Mouse (Mus musculus) MEL (cell line): ENCODE results near the gene Sdhc. TPM values are rescaled to one million over a fixed set of nuclear protein-coding genes. Genes with fewer than 3 reads are reported as not detected.

Experiments
- DNase-seq: peaks from one replicate; pipeline ENCODE4 v3.0.0; 2011; ENCODE audit warnings: low read depth, low spot score
- H3K27ac ChIP-seq: 2 replicates; pipeline ENCODE4 v1.5.1; 2012; ENCODE audit warnings: low read depth, mild to moderate bottlenecking, control low read depth, low read length, moderate library complexity; ENCODE audit not compliant: control insufficient read depth
- H3K27me3 ChIP-seq, 2 experiments: fragments of 150-350 bp in 1 of 2; sonication (generic) in 1 of 2; 2 replicates each; pipeline ENCODE4 v1.6.1; 2012; ENCODE audit warnings: low read length in 2 of 2, mild to moderate bottlenecking in 2 of 2, improper control_type of control experiment in 1 of 2, moderate library complexity in 1 of 2; ENCODE audit not compliant: insufficient read depth in 2 of 2, control insufficient read depth in 1 of 2
- H3K36me3 ChIP-seq, 2 experiments: 2 replicates each; pipeline ENCODE4 v1.6.1; 2012 to 2014; ENCODE audit warnings: low read length in 2 of 2, improper control_type of control experiment in 1 of 2, inconsistent platforms in 1 of 2, mild to moderate bottlenecking in 1 of 2; ENCODE audit not compliant: insufficient read depth in 2 of 2, control insufficient read depth in 1 of 2
- H3K4me1 ChIP-seq, 2 experiments: fragments of 150-350 bp in 1 of 2; sonication (generic) in 1 of 2; 2 replicates each; pipeline ENCODE4 v1.6.1; 2012; ENCODE audit warnings: low read length in 2 of 2, improper control_type of control experiment in 1 of 2, mild to moderate bottlenecking in 1 of 2; ENCODE audit not compliant: insufficient read depth in 2 of 2, control insufficient read depth in 1 of 2
- H3K4me3 ChIP-seq, 2 experiments: fragments of 150-350 bp in 1 of 2; sonication (generic) in 1 of 2; 2 replicates each; pipeline ENCODE4 v1.5.1; 2012; ENCODE audit warnings: low read depth in 2 of 2, low read length in 2 of 2, mild to moderate bottlenecking in 2 of 2, moderate library complexity in 2 of 2, control low read depth in 1 of 2, improper control_type of control experiment in 1 of 2; ENCODE audit not compliant: control insufficient read depth in 1 of 2, insufficient read depth in 1 of 2
- H3K79me2 ChIP-seq: 2 replicates; pipeline ENCODE4 v1.6.1; 2012; ENCODE audit warnings: mild to moderate bottlenecking, low read length, moderate library complexity; ENCODE audit not compliant: control insufficient read depth, poor library complexity, insufficient read depth
- H3K9ac ChIP-seq: 2 replicates; pipeline ENCODE4 v1.6.1; 2012; ENCODE audit warnings: low read depth, mild to moderate bottlenecking, control low read depth, low read length, moderate library complexity; ENCODE audit not compliant: control insufficient read depth, poor library complexity, severe bottlenecking
- H3K9me3 ChIP-seq: fragments of 150-350 bp; sonication (generic); replicated peaks from 2 replicates; pipeline ENCODE4 v1.6.1; 2012; ENCODE audit warnings: mild to moderate bottlenecking, low read length, improper control_type of control experiment, moderate library complexity; ENCODE audit not compliant: insufficient read depth
- CHD1 ChIP-seq: IDR thresholded peaks from 2 replicates; pipeline ENCODE4 v1.6.1; 2012; ENCODE audit warnings: low read depth, mild to moderate bottlenecking, inconsistent platforms, low read length, improper control_type of control experiment
- CHD2 ChIP-seq: IDR thresholded peaks from 2 replicates; pipeline ENCODE4 v1.6.1; 2011; ENCODE audit warnings: low read length, improper control_type of control experiment
- CTCF ChIP-seq, 3 experiments: IDR thresholded peaks in 2 of 3; conservative IDR thresholded peaks in 1 of 3; 2 replicates each; pipeline ENCODE4 v1.5.1; 2011 to 2012; ENCODE audit warnings: low read length in 3 of 3, low read depth in 2 of 3, mild to moderate bottlenecking in 2 of 3, improper control_type of control experiment in 1 of 3, inconsistent platforms in 1 of 3, mixed read lengths in 1 of 3, moderate library complexity in 1 of 3; ENCODE audit not compliant: control insufficient read depth in 1 of 3, insufficient read depth in 1 of 3, poor library complexity in 1 of 3, severe bottlenecking in 1 of 3
- ELF1 ChIP-seq: IDR thresholded peaks from 2 replicates; pipeline ENCODE4 v1.6.1; 2014; ENCODE audit warnings: low read depth, mild to moderate bottlenecking, inconsistent platforms, low read length, improper control_type of control experiment, moderate library complexity
- GATA1 ChIP-seq: IDR thresholded peaks from 2 replicates; pipeline ENCODE4 v1.6.1; 2011; ENCODE audit warnings: low read depth, low read length, improper control_type of control experiment
- HCFC1 ChIP-seq: IDR thresholded peaks from 2 replicates; pipeline ENCODE4 v1.6.1; 2012; ENCODE audit warnings: low read depth, mild to moderate bottlenecking, inconsistent platforms, low read length, improper control_type of control experiment, moderate library complexity
- JUND ChIP-seq: IDR thresholded peaks from 2 replicates; pipeline ENCODE4 v1.6.1; 2011; ENCODE audit warnings: low read depth, mild to moderate bottlenecking, improper control_type of control experiment, low read length
- MAX ChIP-seq: IDR thresholded peaks from 2 replicates; pipeline ENCODE4 v1.6.1; 2011; ENCODE audit warnings: low read length, improper control_type of control experiment
- MXI1 ChIP-seq: IDR thresholded peaks from 2 replicates; pipeline ENCODE4 v1.6.1; 2011; ENCODE audit warnings: mild to moderate bottlenecking, low read depth, low read length, improper control_type of control experiment
- NELFE ChIP-seq: IDR thresholded peaks from 2 replicates; pipeline ENCODE4 v1.6.1; 2011; ENCODE audit warnings: low read depth, low read length, improper control_type of control experiment
- POLR2A ChIP-seq, 2 experiments: IDR thresholded peaks; 2 replicates each; pipeline ENCODE4 v1.6.1; 2011 to 2012; ENCODE audit warnings: low read length in 2 of 2, mild to moderate bottlenecking in 2 of 2, control low read depth in 1 of 2, improper control_type of control experiment in 1 of 2, low read depth in 1 of 2, moderate library complexity in 1 of 2; ENCODE audit not compliant: control insufficient read depth in 1 of 2, insufficient read depth in 1 of 2, poor library complexity in 1 of 2
- POLR2AphosphoS2 ChIP-seq: IDR thresholded peaks from 2 replicates; pipeline ENCODE4 v1.6.1; 2011; ENCODE audit warnings: low read length, improper control_type of control experiment
- POLR2AphosphoS5 ChIP-seq: IDR thresholded peaks from 2 replicates; pipeline ENCODE4 v1.6.1; 2012; ENCODE audit warnings: low read depth, borderline replicate concordance, mild to moderate bottlenecking, inconsistent platforms, low read length, moderate library complexity, mixed read lengths
- RAD21 ChIP-seq: IDR thresholded peaks from 2 replicates; pipeline ENCODE4 v1.6.1; 2011; ENCODE audit warnings: mild to moderate bottlenecking, low read depth, low read length, improper control_type of control experiment
- SMC3 ChIP-seq: IDR thresholded peaks from 2 replicates; pipeline ENCODE4 v1.6.1; 2011; ENCODE audit warnings: low read depth, low read length, improper control_type of control experiment
- TBP ChIP-seq: IDR thresholded peaks from 2 replicates; pipeline ENCODE4 v1.8.0; 2011; ENCODE audit warnings: low read depth, low read length, improper control_type of control experiment
- TCF12 ChIP-seq: IDR thresholded peaks from 2 replicates; pipeline ENCODE4 v1.6.1; 2014; ENCODE audit warnings: low read depth, mild to moderate bottlenecking, inconsistent platforms, low read length, improper control_type of control experiment, moderate library complexity
- UBTF ChIP-seq: IDR thresholded peaks from 2 replicates; pipeline ENCODE4 v1.6.1; 2012; ENCODE audit warnings: low read depth, mild to moderate bottlenecking, inconsistent platforms, low read length, improper control_type of control experiment, moderate library complexity, borderline replicate concordance; ENCODE audit not compliant: insufficient read depth
- USF2 ChIP-seq, 2 experiments: IDR thresholded peaks; 2 replicates each; pipeline ENCODE4 v1.6.1; 2011 to 2012; ENCODE audit warnings: improper control_type of control experiment in 2 of 2, low read length in 2 of 2, borderline replicate concordance in 1 of 2, inconsistent platforms in 1 of 2, low read depth in 1 of 2, mild to moderate bottlenecking in 1 of 2; ENCODE audit not compliant: insufficient read depth in 1 of 2
- ZMIZ1 ChIP-seq: IDR thresholded peaks from 2 replicates; pipeline ENCODE4 v1.6.1; 2012; ENCODE audit warnings: low read depth, mild to moderate bottlenecking, inconsistent platforms, low read length, improper control_type of control experiment, moderate library complexity
- polyA plus RNA-seq, 2 experiments: library from polyadenylated mRNA; stranded (reverse) in 1 of 2; unstranded in 1 of 2; fragments of >175 nt in 1 of 2; fragments of >200 nt in 1 of 2; gene quantifications; 2 replicates each; pipeline versions ENCODE4 v1.2.1 to v1.2.4; 2012; ENCODE audit warnings: low replicate concordance in 2 of 2, low read depth in 1 of 2; ENCODE audit not compliant: insufficient read length in 2 of 2, insufficient read depth in 1 of 2, missing spikeins in 1 of 2
- total RNA-seq: library from RNA; depleted of rRNA; stranded (reverse); fragments of 300-350 nt; gene quantifications from 2 replicates; pipeline ENCODE4 v1.2.3, GENCODE M21; 2012

The Sdhc gene
- total and polyA plus RNA-seq, 3 experiments, result 79.4 to 224 TPM; not detected in 1

DNA sequence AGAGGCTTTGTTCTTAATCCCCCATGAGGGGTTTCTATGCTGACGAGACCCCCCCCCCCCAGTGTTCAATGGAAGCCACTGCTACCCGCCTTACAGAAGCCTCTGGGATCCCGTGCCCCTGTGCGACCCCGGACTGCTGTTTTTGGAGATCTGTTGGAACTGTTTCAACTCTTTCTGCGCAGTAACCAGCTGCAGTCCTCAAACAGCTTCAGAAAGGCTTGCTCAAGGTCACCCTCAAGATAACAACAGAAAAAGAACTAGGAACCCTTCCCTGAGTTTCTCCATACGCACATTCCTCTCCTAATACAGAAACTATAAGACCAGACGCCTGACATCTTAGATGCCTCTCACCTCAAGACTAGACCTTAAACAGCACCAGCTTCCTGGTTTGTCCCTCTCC, 38.6 kb upstream of the Sdhc start:
- H3K9ac ChIP-seq, result no peak overlapping the region
- no peaks in the 10 kb centered on the region for H3K9me3 ChIP-seq
- peaks cover 0 to 8% of the 10 kb centered on the region in 2 experiments; a peak in 2 of 4 replicates for H3K4me1 ChIP-seq
- H3K79me2 ChIP-seq, result no peaks in the 10 kb centered on the region
- H3K27ac ChIP-seq, result no peak overlapping the region
- TF ChIP-seq SMC3 (no peak), POLR2AphosphoS2 (no peak), RAD21 (no peak), HCFC1 (no peak), ELF1 (no peak), JUND (no peak), POLR2AphosphoS5 (no peak), NELFE (no peak)
- H3K4me3 ChIP-seq, result no peak overlapping the region
- no peak for DNase-seq
- H3K36me3 ChIP-seq, result peaks cover 0 to 6% of the 10 kb centered on the region in 2 experiments; a peak in 2 of 4 replicates
- H3K27me3 ChIP-seq, result peaks cover 0 to 3% of the 10 kb centered on the region in 2 experiments; a peak in 1 of 4 replicates

DNA sequence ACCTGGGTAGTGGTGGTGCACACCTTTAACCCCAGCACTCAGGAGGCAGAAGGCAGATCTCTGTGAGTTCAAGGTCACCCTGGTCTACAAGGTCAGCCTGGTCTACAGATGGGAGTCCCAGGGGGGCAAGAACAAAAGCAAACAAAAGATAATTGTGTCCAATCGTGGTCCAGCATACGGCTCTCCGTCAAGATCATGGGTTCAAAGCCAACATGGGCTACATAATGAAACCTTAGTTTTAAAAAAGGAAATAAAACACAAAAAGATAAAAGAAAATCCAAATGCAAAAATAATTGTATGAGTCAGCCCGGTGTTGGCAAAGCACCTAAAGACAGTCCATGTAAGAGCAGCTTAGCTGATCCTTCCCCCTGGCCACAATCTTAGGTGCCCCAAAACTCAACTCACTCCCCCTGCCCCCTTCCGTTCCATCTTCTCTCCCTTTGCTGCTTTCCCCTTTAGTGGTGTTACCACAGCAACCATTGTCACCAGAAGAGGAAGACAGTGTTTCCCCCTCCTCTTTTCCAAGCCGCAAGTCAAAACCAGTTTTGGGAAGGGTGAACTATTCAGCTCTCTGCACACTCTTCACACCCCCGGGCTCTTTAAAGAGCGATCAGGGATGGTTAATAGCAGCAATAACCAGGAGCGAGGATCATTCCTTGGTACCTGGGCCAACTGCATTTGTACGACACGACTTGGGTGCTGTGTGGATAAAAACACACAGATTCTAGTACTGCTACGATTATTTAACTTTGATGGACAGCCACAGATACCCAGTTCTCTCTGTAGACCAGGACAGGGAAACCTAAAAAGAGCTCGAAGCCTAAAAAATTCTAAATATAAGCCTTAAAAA, 37.7 kb upstream of the Sdhc start:
- no peaks in the 10 kb centered on the region for H3K9me3 ChIP-seq
- no peak overlapping the region for H3K4me3 ChIP-seq
- TF ChIP-seq UBTF (no peak), CHD1 (no peak), CHD2 (no peak), GATA1 (no peak), ZMIZ1 (no peak), POLR2AphosphoS2 (no peak), POLR2A (IDR thresholded peaks at IDR 0.05; ENCODE audit: control insufficient read depth in 1 of 2, insufficient read depth in 1 of 2, low read depth in 1 of 2, low read length in 2 of 2, poor library complexity in 1 of 2) (no peak)
- H3K79me2 ChIP-seq, result no peaks in the 10 kb centered on the region
- no peak overlapping the region for H3K27ac ChIP-seq
- H3K27me3 ChIP-seq, result no peaks in the 10 kb centered on the region
- no peak overlapping the region for H3K9ac ChIP-seq
- peaks cover 0 to 13% of the 10 kb centered on the region in 2 experiments; a peak in 2 of 4 replicates for H3K4me1 ChIP-seq
- DNase-seq, result no peak
- peaks cover 0 to 9% of the 10 kb centered on the region in 2 experiments; a peak in 2 of 4 replicates for H3K36me3 ChIP-seq

DNA sequence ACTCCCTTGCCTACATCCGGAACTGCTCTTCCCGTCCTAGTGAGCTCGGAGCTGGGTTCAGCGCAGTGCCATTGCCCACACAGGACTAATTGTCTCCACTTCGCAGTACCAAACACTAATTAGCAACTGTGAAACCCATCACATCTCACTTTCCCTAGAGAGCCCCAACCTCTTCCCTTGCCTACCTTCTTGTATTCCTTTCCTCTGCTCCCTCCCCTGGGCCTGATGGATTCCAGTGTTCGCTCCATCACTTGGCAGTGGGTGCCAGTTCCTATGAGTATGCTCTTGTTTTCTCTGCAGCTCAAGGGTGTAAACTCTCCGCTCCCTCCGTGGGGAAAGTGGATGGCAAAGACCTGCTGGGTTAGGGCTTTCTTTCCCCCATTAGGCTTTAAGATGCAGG, 35.3 kb upstream of the Sdhc start:
- Histone ChIP-seq H3K79me2 (no peaks in the 10 kb centered on the region), H3K27me3 (no peaks in the 10 kb centered on the region), H3K4me1 (peaks cover 0 to 9% of the 10 kb centered on the region in 2 experiments; a peak in 2 of 4 replicates), H3K36me3 (peaks cover 0 to 5% of the 10 kb centered on the region in 2 experiments; a peak in 2 of 4 replicates), H3K9ac (no peak overlapping the region), H3K9me3 (no peaks in the 10 kb centered on the region), H3K4me3 (no peak overlapping the region), H3K27ac (no peak overlapping the region)
- no peak for DNase-seq
- TF ChIP-seq TCF12 (no peak), USF2 (IDR thresholded peaks at IDR 0.05; ENCODE audit: borderline replicate concordance in 1 of 2, insufficient read depth in 1 of 2, low read depth in 1 of 2, low read length in 2 of 2) (no peak), NELFE (no peak), TBP (no peak), HCFC1 (no peak), CHD2 (no peak), CTCF (IDR thresholded peaks at IDR 0.05 in 2 of 3, conservative IDR thresholded peaks at IDR 0.05 in 1 of 3; ENCODE audit: control insufficient read depth in 1 of 3, insufficient read depth in 1 of 3, low read depth in 2 of 3, low read length in 3 of 3, poor library complexity in 1 of 3, severe bottlenecking in 1 of 3) (no peak), POLR2AphosphoS5 (no peak), POLR2A (IDR thresholded peaks at IDR 0.05; ENCODE audit: control insufficient read depth in 1 of 2, insufficient read depth in 1 of 2, low read depth in 1 of 2, low read length in 2 of 2, poor library complexity in 1 of 2) (no peak), SMC3 (no peak), POLR2AphosphoS2 (no peak), MXI1 (no peak), MAX (no peak)
